Mouse (Mus musculus) adrenal gland, adult 8-10 months (tissue): ENCODE measurements around the gene Creb1. TPM values are rescaled to one million over a fixed set of nuclear protein-coding genes. Genes with fewer than 3 reads are reported as not detected.
"Not testable (repeated sequence)": the region's sequence is repeated elsewhere in the genome, so short reads cannot be mapped to it uniquely, and the experiment has no call there.

Source experiments
- DNase-seq: peaks from one replicate; pipeline ENCODE4 v3.0.0; 2022
- total RNA-seq, 4 experiments: library from RNA; stranded (reverse); gene quantifications; 2 replicates each; pipeline ENCODE4 v1.2.4; 2022

Gene Creb1
- total RNA-seq, 4 experiments from 2014 or later, result 38.9 to 50.4 (median 40.8) TPM

- no peak for DNase-seq
These were observed 11.3 kb downstream of the Creb1 start for GRCm38 (mm10) chr1:64543750-64544149.

GRCm38 (mm10) chr1:64546070-64546469 lies 13.6 kb downstream of the Creb1 start:
- DNase-seq, result no peak

- DNase-seq, result no peak
These were observed 16.9 kb downstream of the Creb1 start for GRCm38 (mm10) chr1:64549380-64549779.

DNA sequence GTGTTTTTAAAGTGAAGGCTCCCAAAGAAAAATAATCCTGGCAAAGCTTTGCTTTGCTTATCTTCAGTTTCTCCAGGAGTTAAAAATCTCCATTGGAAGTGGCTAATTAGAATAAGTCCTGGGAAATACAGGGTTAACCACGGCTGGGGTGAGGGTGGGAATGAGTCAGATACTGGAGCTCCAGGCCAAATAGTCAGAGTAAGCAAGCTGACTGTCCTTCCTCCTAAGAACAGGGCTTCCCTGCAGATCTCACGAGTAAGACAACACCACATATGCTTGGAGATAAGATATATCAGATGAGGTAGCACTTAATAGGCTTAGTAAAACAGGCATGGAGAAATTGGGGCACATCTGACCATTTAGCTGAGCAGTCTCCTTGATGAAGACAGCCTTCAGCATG lies 19.5 kb downstream of the Creb1 start:
- no peak for DNase-seq

GRCm38 (mm10) chr1:64560105-64560504 lies 27.7 kb downstream of the Creb1 start:
- no peak for DNase-seq

GRCm38 (mm10) chr1:64568206-64568605 lies 35.8 kb downstream of the Creb1 start:
- no peak for DNase-seq

GRCm38 (mm10) chr1:64576022-64576421 lies 43.6 kb downstream of the Creb1 start:
- DNase-seq, result no peak

GRCm38 (mm10) chr1:64576732-64577131 lies 44.3 kb downstream of the Creb1 start:
- DNase-seq, result no peak

DNA sequence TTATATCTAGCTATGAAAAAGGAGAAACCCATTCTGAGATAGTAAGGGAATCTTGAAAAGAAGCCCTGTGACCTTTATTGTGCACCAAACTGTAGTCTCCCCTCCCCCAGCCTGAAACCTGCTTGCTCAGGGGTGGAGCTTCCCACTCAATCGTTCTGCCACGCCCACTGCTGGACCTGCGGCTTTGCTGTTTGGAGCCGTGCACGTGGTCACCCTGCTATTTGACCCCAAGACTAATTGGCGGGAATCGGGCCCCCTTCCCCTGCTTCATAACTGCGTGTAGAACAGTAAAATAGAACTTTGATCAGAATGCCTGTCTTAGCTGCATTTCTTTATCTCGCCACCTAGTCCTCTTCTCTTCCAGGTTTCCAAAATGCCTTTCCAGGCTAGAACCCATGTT lies 45.5 kb downstream of the Creb1 start:
- DNase-seq, result not testable (repeated sequence)

DNA sequence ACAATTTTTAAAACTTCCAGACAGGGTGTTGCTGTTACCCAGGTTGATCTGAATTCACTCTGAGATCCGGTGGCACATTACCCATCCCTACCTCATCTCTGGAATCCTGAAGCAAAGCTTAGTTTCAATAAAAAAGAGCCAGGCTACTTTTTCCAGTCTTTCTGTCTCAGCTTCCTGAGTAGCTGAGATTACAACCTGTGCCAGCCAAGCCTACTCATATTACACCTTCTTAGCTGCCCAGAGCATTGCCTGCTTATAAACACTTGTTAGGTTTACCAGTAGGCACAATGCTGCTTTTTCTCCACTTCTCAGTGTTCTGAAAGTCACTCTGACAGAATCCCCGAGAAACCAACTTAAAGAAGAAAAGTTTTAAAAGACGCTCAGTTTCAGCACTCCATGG lies 46.4 kb downstream of the Creb1 start:
- no peak for DNase-seq

GRCm38 (mm10) chr1:64598926-64599325 lies 66.5 kb downstream of the Creb1 start:
- no peak for DNase-seq

DNA sequence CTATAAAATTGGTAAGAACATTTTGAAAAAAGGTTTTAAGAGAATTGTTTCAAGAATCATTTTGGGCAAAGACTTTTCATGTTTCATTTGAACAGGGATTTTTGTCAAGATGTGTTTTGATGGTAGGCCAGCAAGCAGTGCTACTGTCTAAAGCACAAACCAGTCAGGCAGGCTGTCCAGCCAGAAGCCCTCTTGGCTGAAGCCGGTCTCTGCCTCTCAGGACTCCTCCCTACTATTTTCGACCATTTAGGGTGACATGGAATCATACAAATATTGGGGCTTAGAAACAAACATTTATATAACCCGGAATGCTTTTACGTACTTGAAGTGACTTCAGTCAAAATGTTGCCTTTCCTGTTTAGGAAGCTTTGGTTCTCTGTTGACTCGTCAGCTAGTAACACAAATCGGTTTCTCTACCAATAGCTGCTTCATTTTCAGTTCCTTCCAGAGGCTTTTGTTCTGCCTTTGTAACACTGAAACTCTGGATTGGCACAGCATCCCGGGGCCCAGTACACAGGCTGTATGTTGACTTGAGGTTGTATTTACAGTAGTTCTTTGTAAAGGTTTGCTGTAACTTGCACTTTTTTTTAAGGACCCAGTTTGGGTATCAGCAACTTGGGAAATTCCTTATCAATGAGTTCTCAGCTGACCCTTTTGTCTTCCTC lies 68.1 kb downstream of the Creb1 start:
- no peak for DNase-seq

- no peak for DNase-seq
These were observed 68.9 kb downstream of the Creb1 start for GRCm38 (mm10) chr1:64601242-64601842.

- no peak for DNase-seq
These were observed 70.9 kb downstream of the Creb1 start for GRCm38 (mm10) chr1:64603381-64603780.

DNA sequence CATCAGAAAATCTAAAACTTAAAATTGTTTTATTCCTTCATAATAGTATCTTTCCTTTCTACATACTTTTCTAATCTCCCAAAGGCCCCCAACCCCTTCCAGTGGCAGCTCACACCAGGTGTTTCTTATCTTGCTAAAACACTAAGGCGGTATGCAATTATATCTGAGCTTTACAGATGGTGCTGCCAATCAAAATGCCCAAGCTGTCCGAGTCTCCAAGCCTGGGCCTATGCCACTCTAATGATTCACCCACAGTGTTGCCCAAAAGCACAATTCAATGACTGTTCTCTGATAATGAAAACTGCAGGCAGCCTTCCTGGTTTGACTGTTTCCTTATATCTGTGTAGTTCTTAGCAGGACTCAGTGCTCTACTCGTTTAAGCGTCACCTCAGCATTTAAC lies 76.7 kb downstream of the Creb1 start:
- no peak for DNase-seq

DNA sequence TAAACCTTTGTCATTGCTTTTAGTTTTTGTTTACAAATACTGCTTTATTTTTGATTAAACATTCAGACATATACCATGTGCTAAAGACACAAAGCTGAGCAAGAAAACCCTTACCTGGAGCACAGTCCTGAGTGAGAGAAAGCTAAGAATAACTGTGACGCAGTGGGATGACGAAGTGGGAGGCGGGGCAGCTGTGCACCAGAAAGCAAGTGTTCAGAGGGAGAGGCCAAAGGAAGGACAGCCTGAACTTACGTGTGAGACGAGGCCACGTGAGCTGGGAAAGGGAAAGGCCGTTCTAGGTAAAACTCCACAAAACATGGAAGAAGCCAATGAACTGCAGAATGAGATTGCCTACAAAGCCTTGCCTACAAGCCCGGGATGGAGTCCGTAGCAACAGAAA lies 77.5 kb downstream of the Creb1 start:
- no peak for DNase-seq

DNA sequence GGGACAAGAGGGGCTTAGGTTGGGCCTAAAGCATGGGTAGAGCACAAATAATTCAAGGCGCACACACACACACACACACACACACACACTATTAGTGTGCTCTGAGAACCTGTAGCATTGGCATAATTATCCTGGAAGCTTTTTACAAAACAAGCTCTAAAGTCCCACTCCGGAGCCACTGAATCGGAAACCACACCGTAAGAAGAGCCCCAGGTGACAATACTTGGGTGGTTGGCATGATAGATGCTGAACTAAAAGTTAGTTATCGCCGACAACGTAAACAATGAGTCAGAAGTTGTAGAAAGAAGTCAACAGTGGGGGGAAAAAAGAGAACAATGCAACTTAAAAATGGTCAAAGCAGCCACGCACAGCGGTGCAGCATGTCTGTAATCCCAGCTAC lies 81.9 kb downstream of the Creb1 start:
- DNase-seq, result no peak

- DNase-seq, result no peak
These were observed 82.4 kb downstream of the Creb1 start for GRCm38 (mm10) chr1:64614801-64615345.

- no peak for DNase-seq
These were observed 83.1 kb downstream of the Creb1 start for GRCm38 (mm10) chr1:64615531-64615991.

GRCm38 (mm10) chr1:64616076-64616475 lies 83.6 kb downstream of the Creb1 start:
- DNase-seq, result no peak

DNA sequence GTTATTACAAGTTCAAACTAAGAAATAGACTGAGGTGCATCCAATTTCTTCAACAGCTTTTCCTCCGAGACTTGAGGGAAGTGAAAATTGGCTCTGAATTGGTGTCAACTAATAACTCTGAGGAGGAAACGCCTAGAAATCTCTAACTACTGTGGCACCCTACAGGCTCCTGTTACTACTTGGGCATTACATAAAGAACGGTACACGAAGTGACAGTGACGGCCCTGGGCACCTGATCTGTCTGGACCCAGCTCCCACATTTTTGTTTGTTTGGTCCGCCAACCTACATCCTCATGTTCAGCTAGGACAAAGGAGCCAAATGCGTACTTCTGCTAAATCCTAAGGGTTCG lies 84.1 kb downstream of the Creb1 start:
- no peak for DNase-seq

GRCm38 (mm10) chr1:64616881-64617714 lies 84.7 kb downstream of the Creb1 start, which contains the start of gene Mettl21a:
Gene Mettl21a (minus strand): TSS chr1:64617242.
- DNase-seq, result peak; percentile 91

DNA sequence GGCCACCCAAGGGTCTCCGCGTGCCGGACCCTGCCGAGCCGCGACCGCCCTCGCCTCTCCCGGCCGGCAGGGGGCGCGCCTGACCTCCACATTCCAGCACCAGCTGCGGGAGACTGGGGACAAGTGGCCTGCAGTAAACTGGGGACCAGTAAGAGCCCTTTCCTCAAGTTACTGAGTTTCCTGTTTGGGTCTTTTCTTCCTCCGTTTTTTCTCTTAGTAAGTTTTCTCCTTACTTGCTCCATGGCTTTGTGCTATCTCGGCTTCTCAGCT lies 85.2 kb downstream of the Creb1 start:
- peak; percentile 71 for DNase-seq

GRCm38 (mm10) chr1:64618226-64618625 lies 85.8 kb downstream of the Creb1 start:
- no peak for DNase-seq
